Mouse (Mus musculus): ENCODE measurements at regions not wholly inside any gene's neighbourhood (a gene's known extent, or its start where the extent isn't known, plus 50 kb on each side); places are given as distances from the start of the nearest gene placed in this dataset.
A peak's percentile ranks its signal among the peaks of the same experiment; 100 is the strongest.

DNA sequence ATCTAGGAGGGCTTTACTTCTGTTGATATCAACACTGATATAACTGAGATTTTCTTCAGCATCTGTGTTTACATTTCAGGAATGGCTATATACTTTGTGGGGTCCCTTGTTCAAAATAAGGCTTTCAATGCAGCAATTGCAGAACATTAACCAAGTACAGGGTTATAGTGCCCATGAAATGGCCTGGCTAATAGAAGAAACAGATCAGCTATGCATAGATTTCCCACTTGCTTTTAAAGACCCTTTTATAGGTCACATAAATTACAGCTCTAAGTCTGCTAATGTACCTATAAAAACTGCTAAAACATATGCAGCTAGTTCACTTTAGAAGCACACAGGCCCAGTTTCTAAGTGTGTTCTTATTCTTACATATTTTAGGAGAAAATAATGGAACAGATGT, 472.1 kb downstream of the Nup35 start:
- Histone ChIP-seq H3K4me3 (no peak overlapping the region), H3K27ac (no peak overlapping the region)
- TF ChIP-seq CTCF (IDR thresholded peaks at IDR 0.05) = no peak
- no peak for DNase-seq (ENCODE audit: extremely low spot score in 1 of 2, low spot score in 2 of 2)
- intact Hi-C loops (cut with DNase I) = no loop called here

DNA sequence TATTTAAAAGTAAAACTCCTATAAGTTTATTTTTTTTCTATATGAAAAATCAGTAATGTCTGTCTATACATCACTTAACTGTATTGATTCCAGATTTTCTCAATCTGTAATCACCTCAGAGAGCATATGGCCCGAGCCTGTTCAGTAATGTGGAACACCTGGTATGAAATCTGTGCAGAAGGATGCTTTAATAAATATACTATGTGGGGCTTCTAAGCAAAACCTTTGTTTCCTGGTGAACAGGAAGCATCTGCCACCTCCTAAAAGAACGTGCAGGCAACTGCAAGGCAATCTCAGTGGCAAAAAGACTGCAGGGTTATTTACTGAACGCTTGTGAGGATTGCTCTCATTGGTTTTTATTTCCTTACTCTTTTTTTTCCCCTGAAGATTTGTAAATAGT, 488.8 kb downstream of the Nup35 start:
- no peak overlapping the region for H3K27ac ChIP-seq
- TF ChIP-seq CTCF (IDR thresholded peaks at IDR 0.05) = no peak
- intact Hi-C loops (cut with DNase I) = no loop called here
- no peak for DNase-seq (ENCODE audit: extremely low spot score in 1 of 2, low spot score in 2 of 2)
- H3K4me3 ChIP-seq = no peak overlapping the region

DNA sequence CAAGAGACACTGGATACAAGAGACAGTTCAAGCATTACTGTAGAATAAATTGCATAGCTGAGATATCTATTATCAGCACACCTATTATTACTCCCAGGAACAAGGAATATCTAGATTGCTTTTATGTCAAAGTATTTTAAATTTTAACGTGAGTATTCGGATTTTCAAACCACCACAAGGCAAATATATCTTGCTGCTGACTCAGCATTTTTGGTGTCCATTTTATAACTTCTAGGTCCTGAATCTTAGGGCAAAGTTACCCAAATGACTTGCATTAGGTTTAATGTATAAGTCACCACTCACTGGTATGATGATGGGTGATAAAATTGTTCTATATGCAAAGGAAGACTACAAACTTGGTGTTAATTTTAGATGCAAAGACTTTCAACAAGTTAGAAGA, 501.7 kb downstream of the Nup35 start:
- Histone ChIP-seq H3K4me3 (no peak overlapping the region), H3K27ac (no peak overlapping the region)
- intact Hi-C loops (cut with DNase I) = no loop called here
- DNase-seq (ENCODE audit: extremely low spot score in 1 of 2, low spot score in 2 of 2) = no peak
- no peak for TF ChIP-seq CTCF (IDR thresholded peaks at IDR 0.05)

DNA sequence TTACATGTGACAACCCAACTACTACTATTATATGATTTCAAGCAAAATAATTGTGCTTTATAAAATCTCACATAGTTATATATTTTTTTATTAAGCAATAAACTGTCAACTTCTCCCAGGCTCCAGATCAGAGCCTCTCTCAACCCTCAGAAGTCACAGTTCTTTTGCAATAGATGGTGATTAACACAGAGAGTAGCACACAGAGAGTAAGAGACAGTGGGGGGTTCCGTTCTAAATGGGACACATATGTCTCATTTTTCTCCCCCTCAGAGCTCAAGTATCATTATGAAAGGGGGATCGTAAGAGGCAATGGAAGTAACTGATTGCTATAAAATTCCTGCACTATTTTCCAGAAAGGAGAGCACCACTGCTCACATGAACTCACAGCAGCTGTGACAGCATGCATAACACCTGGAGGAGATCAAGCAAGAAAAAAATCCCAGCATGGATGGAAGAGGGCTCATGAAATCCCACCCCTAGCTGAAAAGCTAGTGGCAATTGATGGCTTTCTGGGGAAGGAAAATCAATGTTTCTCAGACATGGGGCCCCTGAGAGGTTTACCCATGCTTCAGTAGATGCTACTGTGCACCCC, 503.5 kb downstream of the Nup35 start:
- intact Hi-C loops (cut with DNase I) = no loop called here
- no peak for DNase-seq (ENCODE audit: extremely low spot score in 1 of 2, low spot score in 2 of 2)
- H3K4me3 ChIP-seq = no peak overlapping the region
- no peak overlapping the region for H3K27ac ChIP-seq
- no peak for TF ChIP-seq CTCF (IDR thresholded peaks at IDR 0.05)

DNA sequence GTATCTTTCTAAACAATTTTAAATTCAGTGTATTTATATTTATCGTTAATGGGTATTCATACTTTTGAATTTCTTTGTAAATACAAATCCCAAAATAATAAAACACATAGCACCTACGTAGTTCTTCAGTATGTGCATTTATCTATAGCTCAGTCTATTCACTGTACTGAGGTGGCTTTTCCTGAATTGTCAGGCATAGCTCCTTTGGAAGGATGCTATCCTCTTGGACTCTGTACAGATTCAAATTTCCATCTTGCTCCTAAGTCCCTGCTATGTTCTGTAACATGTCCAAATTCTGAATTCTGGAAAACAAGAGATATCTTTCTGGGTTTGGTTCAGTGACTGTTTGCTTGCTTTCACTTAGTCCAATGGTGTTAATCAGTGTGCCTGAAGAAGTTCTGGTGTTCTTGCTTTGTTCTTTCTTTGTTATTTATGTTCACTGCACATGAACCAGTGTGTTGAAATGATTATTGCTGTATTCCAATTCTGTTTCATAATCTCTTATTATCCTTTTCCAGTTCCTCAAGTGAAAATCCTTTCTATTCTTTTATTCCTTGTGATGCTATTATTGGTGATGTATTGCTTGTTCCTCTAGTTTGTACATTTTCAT, 519.5 kb downstream of the Nup35 start:
- peak overlapping the region; percentile 3; the same call in 1 of the 2 replicates for H3K27ac ChIP-seq
- intact Hi-C loops (cut with DNase I) = no loop called here
- H3K4me3 ChIP-seq = no peak overlapping the region
- TF ChIP-seq CTCF (IDR thresholded peaks at IDR 0.05) = no peak
- no peak for DNase-seq (ENCODE audit: extremely low spot score in 1 of 2, low spot score in 2 of 2)

DNA sequence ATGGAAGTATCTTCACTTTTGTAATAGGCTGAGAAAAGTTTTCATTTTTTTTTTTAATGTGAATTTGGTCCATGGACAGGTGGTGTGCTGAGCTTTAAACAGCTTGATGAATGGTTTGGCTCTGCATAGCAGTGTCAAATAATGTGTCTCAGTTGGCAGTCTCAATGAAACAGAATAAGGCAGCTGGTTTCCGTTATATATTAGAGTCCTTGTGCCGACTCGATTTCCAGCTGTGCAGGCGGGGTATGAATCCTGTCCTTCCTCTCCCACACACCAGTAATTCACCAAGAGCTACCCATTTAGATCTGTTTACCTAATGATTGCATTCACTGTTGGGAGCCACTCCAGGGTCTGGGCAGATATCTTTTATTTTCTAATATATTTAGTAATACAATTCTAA, 526.6 kb downstream of the Nup35 start:
- intact Hi-C loops (cut with DNase I) = no loop called here
- Histone ChIP-seq H3K27ac (no peak overlapping the region), H3K4me3 (no peak overlapping the region)
- no peak for DNase-seq (ENCODE audit: extremely low spot score in 1 of 2, low spot score in 2 of 2)
- no peak for TF ChIP-seq CTCF (IDR thresholded peaks at IDR 0.05)

DNA sequence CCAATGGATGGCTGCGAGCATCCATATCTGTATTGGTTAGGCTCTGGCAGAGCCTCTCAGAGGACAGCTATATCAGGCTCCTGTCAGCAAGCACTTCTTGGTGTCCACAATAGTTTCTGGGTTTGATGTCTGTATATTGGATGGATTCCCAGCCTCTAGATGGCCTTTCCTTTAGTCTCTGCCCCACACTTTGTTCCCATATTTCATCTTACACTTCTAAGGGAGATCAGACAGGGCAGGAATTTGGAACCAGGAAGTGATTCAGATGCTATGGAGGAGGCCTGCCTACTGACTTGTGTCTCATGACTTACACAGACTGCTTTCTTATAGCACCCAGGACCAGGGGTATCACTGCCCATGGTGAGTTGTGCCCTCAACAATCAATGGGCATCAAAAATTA, 529.4 kb downstream of the Nup35 start:
- TF ChIP-seq CTCF (IDR thresholded peaks at IDR 0.05) = no peak
- Histone ChIP-seq H3K4me3 (no peak overlapping the region), H3K27ac (no peak overlapping the region)
- intact Hi-C loops (cut with DNase I) = no loop called here
- DNase-seq (ENCODE audit: extremely low spot score in 1 of 2, low spot score in 2 of 2) = no peak

DNA sequence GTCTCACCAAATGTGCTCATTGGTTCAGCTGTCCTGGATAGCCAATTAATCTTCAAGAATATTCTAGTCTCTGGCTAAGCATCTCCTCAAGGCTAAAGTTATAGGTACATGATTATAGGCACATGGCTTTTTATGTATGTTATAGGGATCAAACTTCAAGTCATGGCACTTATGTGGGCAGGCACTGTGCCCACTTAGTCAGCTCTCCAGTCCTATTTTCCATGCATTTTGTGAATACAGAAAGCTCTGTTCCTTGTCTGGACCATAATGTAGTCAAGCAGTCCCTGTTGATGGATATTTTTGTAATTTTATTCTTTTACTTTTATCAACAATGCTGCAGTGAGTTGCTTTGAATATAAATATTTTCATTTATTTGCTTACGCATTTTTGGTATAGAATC, 531.1 kb downstream of the Nup35 start:
- intact Hi-C loops (cut with DNase I) = no loop called here
- Histone ChIP-seq H3K4me3 (no peak overlapping the region), H3K27ac (no peak overlapping the region)
- no peak for TF ChIP-seq CTCF (IDR thresholded peaks at IDR 0.05)
- no peak for DNase-seq (ENCODE audit: extremely low spot score in 1 of 2, low spot score in 2 of 2)

DNA sequence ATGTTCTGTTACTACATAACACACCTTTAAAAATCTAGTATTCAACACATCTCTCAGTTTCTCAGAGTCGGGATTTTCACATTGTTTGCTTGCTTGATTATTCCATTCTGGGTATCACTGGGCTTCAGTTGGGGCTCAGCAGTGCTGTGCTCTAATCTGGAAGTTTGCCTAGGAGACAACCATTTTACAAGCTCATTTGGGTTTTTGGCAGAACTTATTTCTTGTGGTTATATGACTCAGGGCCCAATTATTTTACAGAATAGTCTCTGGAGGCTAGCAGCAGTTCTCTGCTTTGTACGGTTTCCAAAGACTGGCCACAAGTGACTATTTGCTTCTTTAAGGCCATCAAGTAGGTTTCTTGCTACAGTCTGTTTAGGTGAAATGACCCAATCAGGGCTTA, 565.4 kb downstream of the Nup35 start:
- no peak for TF ChIP-seq CTCF (IDR thresholded peaks at IDR 0.05)
- Histone ChIP-seq H3K4me3 (no peak overlapping the region), H3K27ac (no peak overlapping the region)
- intact Hi-C loops (cut with DNase I) = no loop called here
- DNase-seq (ENCODE audit: extremely low spot score in 1 of 2, low spot score in 2 of 2) = no peak

DNA sequence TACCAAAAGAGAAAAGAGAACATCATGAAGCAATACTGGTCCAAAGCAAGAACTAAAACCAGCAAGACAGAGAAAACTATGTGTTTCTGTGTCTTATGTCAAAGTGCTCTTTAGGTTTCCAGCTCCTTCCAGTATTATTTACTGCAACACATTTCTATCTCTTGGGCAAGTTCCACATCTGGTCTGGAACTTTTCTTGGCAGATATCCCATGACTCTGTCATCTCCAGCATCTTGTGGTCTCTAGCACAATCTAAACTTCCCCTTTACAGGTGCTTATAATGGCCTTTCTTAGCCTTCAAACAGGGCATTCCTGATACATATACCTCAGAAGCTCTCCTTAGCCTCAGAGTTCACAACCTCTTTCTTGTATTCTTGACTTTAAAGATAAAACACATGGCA, 568.9 kb downstream of the Nup35 start:
- H3K27ac ChIP-seq = no peak overlapping the region
- intact Hi-C loops (cut with DNase I) = no loop called here
- DNase-seq (ENCODE audit: extremely low spot score in 1 of 2, low spot score in 2 of 2) = no peak
- no peak overlapping the region for H3K4me3 ChIP-seq
- TF ChIP-seq CTCF (IDR thresholded peaks at IDR 0.05) = no peak

DNA sequence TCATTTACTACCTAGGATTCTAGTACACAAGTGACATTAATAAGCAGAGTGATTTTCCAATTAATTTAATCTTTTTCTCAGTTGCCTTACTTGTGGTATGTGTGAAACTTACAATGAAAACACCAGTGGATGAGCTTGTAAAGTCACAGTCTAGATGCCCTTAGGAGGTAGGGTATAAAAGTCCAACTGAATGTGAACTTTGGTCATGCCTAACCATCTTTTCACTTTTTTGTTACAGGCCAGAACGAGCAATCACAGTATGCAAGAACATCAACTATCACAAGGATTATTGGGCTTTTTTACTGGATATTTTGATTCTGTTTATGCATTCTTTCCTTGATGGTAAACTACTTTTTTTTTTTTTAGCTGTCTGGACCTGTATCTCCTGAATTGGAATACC, 573.8 kb downstream of the Nup35 start:
- TF ChIP-seq CTCF (IDR thresholded peaks at IDR 0.05) = no peak
- DNase-seq (ENCODE audit: extremely low spot score in 1 of 2, low spot score in 2 of 2) = no peak
- intact Hi-C loops (cut with DNase I) = no loop called here

DNA sequence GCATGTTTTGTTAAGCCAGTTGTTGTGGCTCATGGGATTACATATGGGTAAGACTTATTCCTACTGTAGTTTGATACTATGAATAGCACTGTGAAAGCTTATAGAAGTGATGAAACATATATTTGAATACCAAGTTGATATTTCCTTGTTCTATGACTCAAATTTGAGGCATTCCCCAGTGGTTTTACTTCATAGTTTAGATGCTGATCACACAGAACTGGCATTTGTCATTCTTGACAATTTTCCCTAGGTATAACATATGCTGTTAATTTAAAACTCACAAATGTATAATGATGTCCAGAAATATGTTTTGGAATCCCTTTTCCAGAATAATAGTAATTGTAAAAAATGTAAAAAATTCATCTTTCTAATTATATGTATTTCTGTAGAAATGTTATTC, 583.5 kb downstream of the Nup35 start:
- no peak for TF ChIP-seq CTCF (IDR thresholded peaks at IDR 0.05)
- no peak overlapping the region for H3K27ac ChIP-seq
- no peak overlapping the region for H3K4me3 ChIP-seq
- intact Hi-C loops (cut with DNase I) = no loop called here
- no peak for DNase-seq (ENCODE audit: extremely low spot score in 1 of 2, low spot score in 2 of 2)

More for the DNA sequence above, 573.8 kb downstream of the Nup35 start:
- Histone ChIP-seq H3K4me3 (no peak overlapping the region), H3K27ac (no peak overlapping the region)
